Mouse (Mus musculus): ENCODE measurements at regions not wholly inside any gene's neighbourhood (a gene's known extent, or its start where the extent isn't known, plus 50 kb on each side); places are given as distances from the start of the nearest gene placed in this dataset.

- ATAC-seq (ENCODE audit: insufficient read depth) (no peak), DNase-seq (ENCODE audit: low read depth in 3 of 3, low spot score in 3 of 3) (no peak)
- Histone ChIP-seq H3K4me2 (ENCODE audit: low read depth) (no peak overlapping the region), H3K4me1 (replicated peaks; ENCODE audit: control insufficient read depth in 2 of 2, insufficient read depth in 2 of 2, low read length in 1 of 2) (no peaks in the 10 kb centered on the region), H3K27ac (no peak overlapping the region), H3K27me3 (ENCODE audit: control insufficient read depth, insufficient read depth, low read length) (no peaks in the 10 kb centered on the region), H3K4me3 (ENCODE audit: insufficient read depth in 1 of 2, low read depth in 2 of 2, low read length in 2 of 2) (no peak overlapping the region), H3K9ac (replicated peaks) (no peak overlapping the region), H3K9me3 (ENCODE audit: control insufficient read depth, low read length) (no peaks in the 10 kb centered on the region), H3K36me3 (replicated peaks; ENCODE audit: control insufficient read depth, insufficient read depth, low read depth) (no peaks in the 10 kb centered on the region)
- TF ChIP-seq CTCF (IDR thresholded peaks at IDR 0.05; ENCODE audit: low read depth) = no peak
- 55% methylated on average over 3 of the region's 3 CpGs for WGBS (ENCODE audit: insufficient replicate concordance)
These were observed 612.7 kb downstream of the Stim2 start for GRCm38 (mm10) chr5:54610957-54611356.

GRCm38 (mm10) chr5:54622733-54623132 is 624.4 kb downstream of the Stim2 start:
- TF ChIP-seq EP300 (IDR thresholded peaks at IDR 0.05; ENCODE audit: low read depth) (no peak), CTCF (IDR thresholded peaks at IDR 0.05; ENCODE audit: low read depth) (no peak)
- WGBS (ENCODE audit: insufficient replicate concordance) = 42% methylated on average over 3 of the region's 3 CpGs
- ATAC-seq (ENCODE audit: insufficient read depth) (no peak), DNase-seq (ENCODE audit: low read depth in 3 of 3, low spot score in 3 of 3) (no peak)
- Histone ChIP-seq H3K36me3 (replicated peaks; ENCODE audit: control insufficient read depth, insufficient read depth, low read depth) (no peaks in the 10 kb centered on the region), H3K9me3 (ENCODE audit: control insufficient read depth, low read length) (no peaks in the 10 kb centered on the region), H3K9ac (replicated peaks) (no peak overlapping the region), H3K27ac (no peak overlapping the region), H3K4me1 (replicated peaks; ENCODE audit: control insufficient read depth in 2 of 2, insufficient read depth in 2 of 2, low read length in 1 of 2) (no peaks in the 10 kb centered on the region), H3K4me2 (ENCODE audit: low read depth) (no peak overlapping the region), H3K4me3 (ENCODE audit: insufficient read depth in 1 of 2, low read depth in 2 of 2, low read length in 2 of 2) (no peak overlapping the region), H3K27me3 (ENCODE audit: control insufficient read depth, insufficient read depth, low read length) (no peaks in the 10 kb centered on the region)

- H3K4me1 ChIP-seq (replicated peaks; ENCODE audit: control insufficient read depth in 2 of 2, insufficient read depth in 2 of 2, low read length in 1 of 2) = no peaks in the 10 kb centered on the region
- no peaks in the 10 kb centered on the region for H3K36me3 ChIP-seq (replicated peaks; ENCODE audit: control insufficient read depth, insufficient read depth, low read depth)
- TF ChIP-seq EP300 (IDR thresholded peaks at IDR 0.05; ENCODE audit: low read depth) (no peak), CTCF (IDR thresholded peaks at IDR 0.05; ENCODE audit: low read depth) (no peak)
- DNase-seq (ENCODE audit: low read depth in 3 of 3, low spot score in 3 of 3) = no peak
- no peaks in the 10 kb centered on the region for H3K9me3 ChIP-seq (ENCODE audit: control insufficient read depth, low read length)
- ATAC-seq (ENCODE audit: insufficient read depth) = no peak
- H3K27me3 ChIP-seq (ENCODE audit: control insufficient read depth, insufficient read depth, low read length) = no peaks in the 10 kb centered on the region
- no peak overlapping the region for H3K4me2 ChIP-seq (ENCODE audit: low read depth)
- H3K4me3 ChIP-seq (ENCODE audit: insufficient read depth in 1 of 2, low read depth in 2 of 2, low read length in 2 of 2) = no peak overlapping the region
- no peak overlapping the region for H3K9ac ChIP-seq (replicated peaks)
- WGBS (ENCODE audit: insufficient replicate concordance) = 58% methylated on average over 3 of the region's 3 CpGs
- H3K27ac ChIP-seq = no peak overlapping the region
These were observed 634.0 kb downstream of the Stim2 start for GRCm38 (mm10) chr5:54632281-54632680.

Measured in liver, embryonic 14.5 days (tissue).